Comparison of ENCODE assay signal across 10 mouse cellular contexts in genomic region chr2:74681594-74682531, GRCm38 (mm10). TPM values are rescaled to one million over a fixed set of nuclear protein-coding genes. Genes with fewer than 3 reads are reported as not detected.
A peak's percentile ranks its signal among the peaks of the same experiment; 100 is the strongest.
DNase-seq lines count a peak whose midpoint lies in the region; ATAC-seq and TF ChIP-seq lines count a peak whose summit lies in the region.
"Had no signal": no experiment of that assay in that cellular context is flagged by ENCODE, and none has a peak within 500 bp of the region (broad histone marks: within the 10 kb centered on the region; RNA-seq: fewer than 3 reads in every experiment).

No protein-coding gene starts in this region.

- DNase-seq in testis, postnatal 10 days (ENCODE audit: low spot score): no peak
- DNase-seq in stomach, postnatal 0 days (ENCODE audit: low spot score): peak; percentile 20
- DNase-seq in layer of hippocampus, adult 2 months (ENCODE audit: low spot score in 2 of 2): no peak
- no peak for DNase-seq in cerebellum, adult 11-12 months
- no peak for DNase-seq in ovary, postnatal 10 days (ENCODE audit: low spot score)
- DNase-seq: lung, postnatal 36 days had no signal

- no peak for TF ChIP-seq POLR2A in testis, adult 2 months (IDR thresholded peaks at IDR 0.05; ENCODE audit: control insufficient read depth, low read depth, low read length)

- no peak for TF ChIP-seq CTCF in testis, adult 2 months (IDR thresholded peaks at IDR 0.05; ENCODE audit: control insufficient read depth, insufficient read depth, insufficient replicate concordance, low read depth, low read length)
- no peak for TF ChIP-seq CTCF in stomach, postnatal 0 days (IDR thresholded peaks at IDR 0.05; ENCODE audit: low read depth)
- no peak for TF ChIP-seq CTCF in layer of hippocampus, adult 2 months (conservative IDR thresholded peaks at IDR 0.05)

- TF ChIP-seq EP300 in stomach, postnatal 0 days (optimal IDR thresholded peaks at IDR 0.05): no peak

- peak overlapping the region; percentile 45 for H3K4me3 ChIP-seq in testis, adult 2 months (ENCODE audit: control insufficient read depth, low read depth, low read length)
- peak overlapping the region; percentile 15; the same call in 1 of the 2 replicates for H3K4me3 ChIP-seq in forebrain, embryonic 15.5 days
- H3K4me3 ChIP-seq in limb, embryonic 13.5 days: peak overlapping the region; percentile 79
- H3K4me3 ChIP-seq in stomach, postnatal 0 days (ENCODE audit: low read depth, low read length): peak overlapping the region; percentile 23
- H3K4me3 ChIP-seq in layer of hippocampus, adult 2 months: no peak overlapping the region

- 0 out of 2 replicates have a peak overlapping the region, but pooled peaks have one; percentile 0 for H3K4me2 ChIP-seq in forebrain, embryonic 15.5 days (replicated peaks)
- peak overlapping the region; percentile 75 for H3K4me2 ChIP-seq in limb, embryonic 13.5 days (replicated peaks)
- peak overlapping the region; percentile 35 for H3K4me2 ChIP-seq in stomach, postnatal 0 days (replicated peaks; ENCODE audit: low read depth)

- no peak overlapping the region for H3K27ac ChIP-seq in testis, adult 2 months (ENCODE audit: control insufficient read depth, insufficient read depth, low read depth, low read length)
- no peak overlapping the region for H3K27ac ChIP-seq in forebrain, embryonic 15.5 days (replicated peaks)
- peak overlapping the region; percentile 98 for H3K27ac ChIP-seq in limb, embryonic 13.5 days
- H3K27ac ChIP-seq in stomach, postnatal 0 days (replicated peaks): no peak overlapping the region
- H3K27ac ChIP-seq in layer of hippocampus, adult 2 months: no peak overlapping the region

- H3K27me3 ChIP-seq in testis, adult 2 months (ENCODE audit: control insufficient read depth, insufficient read depth, low read length): peaks cover 13% of the 10 kb centered on the region
- peaks cover 99% of the 10 kb centered on the region for H3K27me3 ChIP-seq in forebrain, embryonic 15.5 days
- peaks cover 60% of the 10 kb centered on the region for H3K27me3 ChIP-seq in limb, embryonic 13.5 days
- peaks cover 57% of the 10 kb centered on the region for H3K27me3 ChIP-seq in stomach, postnatal 0 days (ENCODE audit: control insufficient read depth, insufficient read depth, low read length)

- WGBS in forebrain, embryonic 15.5 days: 1% methylated on average over 71 of the region's 78 CpGs
- under 1% methylated on average over 68 of the region's 78 CpGs for WGBS in limb, embryonic 13.5 days
- WGBS in stomach, postnatal 0 days: 1% methylated on average over 58 of the region's 78 CpGs

- H3K9ac ChIP-seq in forebrain, embryonic 15.5 days (replicated peaks): no peak overlapping the region
- H3K9ac ChIP-seq in limb, embryonic 13.5 days: peak overlapping the region; percentile 99
- no peak overlapping the region for H3K9ac ChIP-seq in stomach, postnatal 0 days (ENCODE audit: low read length)

- no peaks in the 10 kb centered on the region for H3K9me3 ChIP-seq in forebrain, embryonic 15.5 days
- no peaks in the 10 kb centered on the region for H3K9me3 ChIP-seq in limb, embryonic 13.5 days
- H3K9me3 ChIP-seq in stomach, postnatal 0 days (ENCODE audit: control insufficient read depth, low read length): no peaks in the 10 kb centered on the region

- peaks cover 14% of the 10 kb centered on the region for H3K4me1 ChIP-seq in testis, adult 2 months (ENCODE audit: control insufficient read depth, insufficient read depth, low read length)
- H3K4me1 ChIP-seq in forebrain, embryonic 15.5 days: peaks cover 16% of the 10 kb centered on the region
- peaks cover 4% of the 10 kb centered on the region; the same call in 1 of the 2 replicates for H3K4me1 ChIP-seq in limb, embryonic 13.5 days
- no peaks in the 10 kb centered on the region for H3K4me1 ChIP-seq in stomach, postnatal 0 days (replicated peaks; ENCODE audit: control insufficient read depth, insufficient read depth)

- H3K36me3 ChIP-seq in testis, adult 2 months (ENCODE audit: control insufficient read depth, insufficient read depth, low read length): no peaks in the 10 kb centered on the region
- H3K36me3 ChIP-seq in forebrain, embryonic 15.5 days: no peaks in the 10 kb centered on the region
- 0 out of 2 replicates have a peak, but pooled peaks cover 5% of the 10 kb centered on the region for H3K36me3 ChIP-seq in limb, embryonic 13.5 days
- H3K36me3 ChIP-seq in stomach, postnatal 0 days (ENCODE audit: control insufficient read depth, insufficient read depth, low read length): no peaks in the 10 kb centered on the region

- no peak for ATAC-seq in forebrain, embryonic 15.5 days (replicated peaks)
- ATAC-seq in limb, embryonic 13.5 days (ENCODE audit: low FRiP score, low read depth): peak; percentile 70
- peak; percentile 43 for ATAC-seq in stomach, postnatal 0 days (ENCODE audit: low FRiP score, low TSS enrichment)
- ATAC-seq: activated CD4-positive, CD25-positive, alpha-beta regulatory T cell, adult 4 months had no signal

RNA-seq across cellular contexts. Expression of gene Hoxd11, which starts 2.5 kb away (rescaled TPM):
- 0.23 TPM in 1 of 2 replicates, not detected in the other for polyA plus RNA-seq in testis, adult 2 months (2012; rRNA removed)
- not detected in 2 replicates for polyA plus RNA-seq in forebrain, embryonic 15.5 days (2015; fragmentation: Nextera tagmentation; extraction: Ambion mirVana)
- 19.1 TPM in 2 replicates for polyA plus RNA-seq in limb, embryonic 13.5 days (2015; fragmentation: Nextera tagmentation; extraction: Ambion mirVana)
- not detected in 2 replicates for polyA plus RNA-seq in stomach, postnatal 0 days (2015; fragmentation: Nextera tagmentation; extraction: Ambion mirVana)
- total RNA-seq in layer of hippocampus, adult 2 months (2021): not detected
- polyA plus RNA-seq: activated CD4-positive, CD25-positive, alpha-beta regulatory T cell, adult 4 months had no signal

RNA-seq across cellular contexts. Expression of gene Hoxd12, which starts 7.0 kb away (rescaled TPM):
- polyA plus RNA-seq in testis, adult 2 months (2012; rRNA removed): 0.05 TPM in 1 of 2 replicates, not detected in the other
- polyA plus RNA-seq in forebrain, embryonic 15.5 days (2015; fragmentation: Nextera tagmentation; extraction: Ambion mirVana): not detected in 2 replicates
- polyA plus RNA-seq in limb, embryonic 13.5 days (2015; fragmentation: Nextera tagmentation; extraction: Ambion mirVana): 59.3 and 67.1 TPM in 2 replicates
- not detected in 2 replicates for polyA plus RNA-seq in stomach, postnatal 0 days (2015; fragmentation: Nextera tagmentation; extraction: Ambion mirVana)
- total RNA-seq in layer of hippocampus, adult 2 months (2021): not detected
- polyA plus RNA-seq: activated CD4-positive, CD25-positive, alpha-beta regulatory T cell, adult 4 months had no signal

RNA-seq across cellular contexts. Expression of gene Hoxd10, which starts 9.9 kb away (rescaled TPM):
- polyA plus RNA-seq in testis, adult 2 months (2012; rRNA removed): 0.73 and 0.81 TPM in 2 replicates
- not detected in 2 replicates for polyA plus RNA-seq in forebrain, embryonic 15.5 days (2015; fragmentation: Nextera tagmentation; extraction: Ambion mirVana)
- polyA plus RNA-seq in limb, embryonic 13.5 days (2015; fragmentation: Nextera tagmentation; extraction: Ambion mirVana): 26.0 and 26.2 TPM in 2 replicates
- polyA plus RNA-seq in stomach, postnatal 0 days (2015; fragmentation: Nextera tagmentation; extraction: Ambion mirVana): 0.10 TPM in 1 of 2 replicates, not detected in the other
- total RNA-seq in layer of hippocampus, adult 2 months (2021): not detected
- polyA plus RNA-seq: activated CD4-positive, CD25-positive, alpha-beta regulatory T cell, adult 4 months had no signal

RNA-seq across cellular contexts. Expression of gene Hoxd13, which starts 13.8 kb away (rescaled TPM):
- 0.11 TPM in 1 of 2 replicates, not detected in the other for polyA plus RNA-seq in testis, adult 2 months (2012; rRNA removed)
- not detected in 2 replicates for polyA plus RNA-seq in forebrain, embryonic 15.5 days (2015; fragmentation: Nextera tagmentation; extraction: Ambion mirVana)
- 48.5 and 55.5 TPM in 2 replicates for polyA plus RNA-seq in limb, embryonic 13.5 days (2015; fragmentation: Nextera tagmentation; extraction: Ambion mirVana)
- polyA plus RNA-seq in stomach, postnatal 0 days (2015; fragmentation: Nextera tagmentation; extraction: Ambion mirVana): not detected in 2 replicates
- total RNA-seq in layer of hippocampus, adult 2 months (2021): not detected
- polyA plus RNA-seq: activated CD4-positive, CD25-positive, alpha-beta regulatory T cell, adult 4 months had no signal

RNA-seq across cellular contexts. Expression of gene Hoxd9, which starts 15.7 kb away (rescaled TPM):
- polyA plus RNA-seq in testis, adult 2 months (2012; rRNA removed): 1.8 and 2.0 TPM in 2 replicates
- polyA plus RNA-seq in forebrain, embryonic 15.5 days (2015; fragmentation: Nextera tagmentation; extraction: Ambion mirVana): not detected in 2 replicates
- 10.7 and 10.9 TPM in 2 replicates for polyA plus RNA-seq in limb, embryonic 13.5 days (2015; fragmentation: Nextera tagmentation; extraction: Ambion mirVana)
- 0.31 and 0.34 TPM in 2 replicates for polyA plus RNA-seq in stomach, postnatal 0 days (2015; fragmentation: Nextera tagmentation; extraction: Ambion mirVana)
- not detected for total RNA-seq in layer of hippocampus, adult 2 months (2021)
- polyA plus RNA-seq: activated CD4-positive, CD25-positive, alpha-beta regulatory T cell, adult 4 months had no signal

Comparison
In these comparisons a context has a peak if more than half of its experiments do, and no peak if none do; other contexts are left out.
1. H3K4me2 ChIP-seq: peak in every context shown above with its lines; median percentile 75 in limb, embryonic 13.5 days; 35 in stomach, postnatal 0 days; 0 in forebrain, embryonic 15.5 days.
2. RNA of gene Hoxd11, which starts 2.5 kb away (polyA plus RNA-seq): 19.1 TPM in limb, embryonic 13.5 days; 0.23 TPM in testis, adult 2 months, not detected in stomach, postnatal 0 days and not detected in forebrain, embryonic 15.5 days; every median in the first group is over 10 times any median in the second.
3. RNA of gene Hoxd12, which starts 7.0 kb away (polyA plus RNA-seq): 59.3 to 67.1 TPM in limb, embryonic 13.5 days; 0.05 TPM in testis, adult 2 months, not detected in forebrain, embryonic 15.5 days and not detected in stomach, postnatal 0 days; every median in the first group is over 10 times any median in the second.
4. RNA of gene Hoxd10, which starts 9.9 kb away (polyA plus RNA-seq): 26.0 to 26.2 TPM in limb, embryonic 13.5 days; 0.73 to 0.81 TPM in testis, adult 2 months, not detected in forebrain, embryonic 15.5 days and 0.10 TPM in stomach, postnatal 0 days; every median in the first group is over 10 times any median in the second.